Mouse (Mus musculus): ENCODE data around the gene Ifit2. TPM values are rescaled to one million over a fixed set of nuclear protein-coding genes. Genes with fewer than 3 reads are reported as not detected.
"Not testable (repeated sequence)": the region's sequence is repeated elsewhere in the genome, so short reads cannot be mapped to it uniquely, and the experiment has no call there.

Gene Ifit2
- polyA plus RNA-seq, 1 experiment from 2014 or later = 7.2 TPM

DNA sequence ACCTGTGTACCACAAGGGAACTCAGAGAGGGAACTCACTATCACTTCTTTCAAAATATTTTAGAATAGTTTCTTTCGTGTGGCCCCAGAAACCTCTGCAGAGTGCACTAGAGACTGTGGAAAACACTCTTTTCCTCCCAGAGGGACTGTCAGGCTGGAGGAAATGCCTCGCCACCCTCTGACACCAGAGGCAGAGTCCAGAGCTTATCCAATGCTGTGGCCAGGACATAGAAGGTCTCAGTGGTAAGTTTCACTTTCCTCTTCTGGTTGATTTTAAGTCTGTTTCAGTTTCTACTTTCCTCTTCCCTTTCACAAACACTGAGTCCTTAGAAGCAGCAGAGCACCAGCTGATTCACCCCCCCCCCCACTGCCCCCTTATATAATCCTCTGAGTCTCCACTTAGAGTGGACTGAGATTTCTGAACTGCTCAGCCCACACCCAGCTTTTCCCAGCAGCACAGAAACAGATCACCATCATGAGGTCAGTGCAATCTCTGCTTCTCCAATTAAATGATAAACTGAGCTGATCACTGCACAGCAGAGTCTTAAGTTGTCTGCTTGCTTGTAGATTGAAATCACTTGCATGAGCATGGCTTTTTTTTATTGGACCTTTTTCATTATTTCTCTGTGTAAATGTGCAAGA, 32.8 kb downstream of the Ifit2 start, which contains the start of gene Ifit3:
Ifit3 (plus strand) TSS at position 406 of the 641 bp plus-strand sequence.
- H3K4me1 ChIP-seq; H3K4me3 ChIP-seq; H3K27ac ChIP-seq; H3K27me3 ChIP-seq (replicated peaks); ATAC-seq (replicated peaks); H3K9me3 ChIP-seq; H3K9ac ChIP-seq; H3K4me2 ChIP-seq; H3K36me3 ChIP-seq (replicated peaks): not testable (repeated sequence)
- 71% methylated on average over 2 of the region's 2 CpGs for WGBS

DNA sequence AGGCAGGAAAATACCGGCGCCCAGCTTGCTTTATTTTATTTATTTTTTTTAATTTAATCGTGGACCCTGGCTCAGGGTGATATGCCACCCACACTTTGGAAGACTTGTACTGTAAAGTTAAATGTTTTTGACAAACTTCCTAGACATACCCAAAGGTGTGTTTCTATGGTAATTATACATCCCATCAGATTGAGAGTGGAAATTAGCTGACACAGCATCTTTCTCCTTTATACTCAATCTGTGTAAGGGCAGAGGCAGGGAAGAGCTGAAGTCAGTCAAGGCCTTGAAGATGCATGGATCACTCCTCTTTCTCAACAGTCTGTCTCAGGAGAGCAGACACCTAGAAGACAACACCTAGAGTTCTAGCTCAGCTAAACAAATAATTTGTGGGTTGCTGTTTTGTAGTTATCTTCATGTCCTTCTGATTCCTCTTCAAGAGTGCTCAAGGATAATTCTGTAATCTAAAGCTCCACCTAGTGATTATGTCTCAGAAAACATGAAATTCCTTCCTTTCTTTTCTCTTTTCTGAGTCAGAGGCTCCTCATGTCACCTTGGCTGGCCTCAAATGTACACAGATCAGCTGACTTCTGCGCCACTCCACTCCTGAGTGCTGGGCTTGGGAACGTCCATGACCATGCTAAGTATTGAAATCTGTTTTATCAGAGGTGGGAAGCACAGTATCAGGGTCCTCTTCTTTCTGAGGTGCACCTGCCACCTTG, 35.4 kb downstream of the Ifit2 start:
- H3K9me3 ChIP-seq; H3K36me3 ChIP-seq (replicated peaks); H3K4me1 ChIP-seq; ATAC-seq (replicated peaks); H3K4me3 ChIP-seq; H3K27ac ChIP-seq; H3K27me3 ChIP-seq (replicated peaks); H3K4me2 ChIP-seq; H3K9ac ChIP-seq: not testable (repeated sequence)
- 68% methylated on average over 5 of the region's 5 CpGs for WGBS

DNA sequence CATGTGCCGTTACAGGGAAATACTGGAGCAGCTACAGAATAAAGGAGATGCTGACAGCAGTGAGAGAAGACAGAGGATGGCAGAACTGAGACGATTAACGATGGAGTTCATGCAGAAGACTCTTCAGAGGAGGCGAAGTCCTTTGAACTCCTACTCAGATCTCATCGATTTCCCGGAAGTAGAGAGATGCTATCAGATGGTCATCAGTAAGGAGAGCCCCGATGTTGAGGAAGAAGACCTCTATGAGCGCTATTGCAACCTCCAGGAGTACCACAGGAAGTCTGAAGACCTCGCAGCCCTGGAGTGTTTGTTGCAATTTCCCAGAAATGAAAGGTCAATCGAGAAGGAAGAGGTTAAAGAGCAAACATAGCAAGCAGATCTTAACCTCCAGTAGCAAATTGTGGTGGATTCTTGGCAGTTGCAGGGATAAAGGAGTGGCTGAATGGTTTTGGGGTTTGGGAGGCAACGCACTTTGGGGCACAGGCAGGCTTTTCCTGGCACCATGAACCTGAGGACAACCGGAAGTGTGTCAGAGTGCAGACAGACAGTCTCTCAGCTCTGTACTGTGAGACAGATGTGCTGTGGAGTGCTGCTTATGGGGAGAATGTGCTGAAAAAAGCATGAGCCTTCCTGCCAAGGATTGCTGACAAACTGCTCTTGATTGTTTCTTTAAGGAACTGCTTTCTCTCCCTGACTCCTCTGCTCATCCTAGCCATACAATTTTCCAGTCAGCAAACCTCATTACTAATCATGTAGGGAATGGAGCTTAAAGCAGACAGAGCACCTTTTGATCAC, 37.6 kb downstream of the Ifit2 start:
- H3K36me3 ChIP-seq (replicated peaks); H3K27me3 ChIP-seq (replicated peaks); H3K4me2 ChIP-seq; H3K9me3 ChIP-seq; H3K4me3 ChIP-seq; H3K9ac ChIP-seq; H3K4me1 ChIP-seq: not testable (repeated sequence)
- H3K27ac ChIP-seq = peak overlapping the region; percentile 65
- peak; percentile 68 for ATAC-seq (replicated peaks)
- WGBS = 87% methylated on average over 7 of the region's 12 CpGs

DNA sequence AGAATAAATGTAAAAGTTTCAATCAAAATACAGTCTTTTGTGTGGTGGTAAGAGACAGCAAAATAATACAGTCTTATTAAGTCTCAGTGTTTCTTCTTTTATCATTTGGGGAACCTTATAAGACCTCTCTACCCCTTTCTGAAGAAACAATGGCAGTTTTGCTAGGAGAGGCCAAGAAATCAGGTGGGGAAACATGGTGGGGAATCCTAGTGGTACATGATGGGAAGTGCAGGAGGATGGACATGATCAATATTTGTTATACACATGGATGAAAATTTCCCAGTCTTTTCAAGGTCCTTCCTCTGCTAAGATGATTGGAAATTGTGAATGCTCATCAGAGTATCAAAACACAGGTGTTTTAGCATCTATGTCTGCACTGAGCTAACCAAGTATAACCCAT, 38.5 kb downstream of the Ifit2 start:
- H3K27me3 ChIP-seq (replicated peaks) = no peaks in the 10 kb centered on the region
- no peak for ATAC-seq (replicated peaks)
- 0 out of 2 replicates have a peak, but pooled peaks cover 4% of the 10 kb centered on the region for H3K4me1 ChIP-seq

DNA sequence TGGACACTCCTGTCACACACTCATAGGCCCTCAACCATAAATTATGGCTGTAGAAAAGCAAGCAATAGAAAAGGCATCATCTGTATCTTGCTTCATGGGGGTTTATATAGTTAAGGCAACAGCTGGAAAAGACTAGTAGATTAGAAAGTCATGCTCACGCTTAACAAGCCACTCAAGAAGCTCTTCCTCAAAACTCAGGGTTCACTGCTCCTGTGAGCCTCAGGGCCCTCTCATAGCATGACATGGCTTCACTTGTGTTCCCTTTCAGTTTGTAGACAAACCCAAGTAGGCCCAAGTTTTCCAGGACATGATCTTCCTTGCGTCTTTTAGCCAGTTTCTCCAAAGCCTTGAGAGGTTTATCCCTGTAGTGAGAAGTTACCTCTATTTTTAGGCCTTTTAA, 43.0 kb downstream of the Ifit2 start:
- no peak overlapping the region for H3K27ac ChIP-seq
- 0 out of 2 replicates have a peak, but pooled peaks cover under 1% of the 10 kb centered on the region for H3K4me1 ChIP-seq
- H3K9ac ChIP-seq = no peak overlapping the region
- no peak overlapping the region for H3K4me3 ChIP-seq
- H3K27me3 ChIP-seq (replicated peaks) = no peaks in the 10 kb centered on the region
- ATAC-seq (replicated peaks) = no peak
- H3K9me3 ChIP-seq = no peaks in the 10 kb centered on the region
- no peak overlapping the region for H3K4me2 ChIP-seq
- WGBS = 92% methylated on average over 2 of the region's 2 CpGs
- no peaks in the 10 kb centered on the region for H3K36me3 ChIP-seq (replicated peaks)

More for the DNA sequence above, 38.5 kb downstream of the Ifit2 start:
- H3K27ac ChIP-seq = no peak overlapping the region
- H3K4me2 ChIP-seq = no peak overlapping the region
- H3K9me3 ChIP-seq = no peaks in the 10 kb centered on the region
- H3K4me3 ChIP-seq = no peak overlapping the region
- no peaks in the 10 kb centered on the region for H3K36me3 ChIP-seq (replicated peaks)
- no peak overlapping the region for H3K9ac ChIP-seq

DNA sequence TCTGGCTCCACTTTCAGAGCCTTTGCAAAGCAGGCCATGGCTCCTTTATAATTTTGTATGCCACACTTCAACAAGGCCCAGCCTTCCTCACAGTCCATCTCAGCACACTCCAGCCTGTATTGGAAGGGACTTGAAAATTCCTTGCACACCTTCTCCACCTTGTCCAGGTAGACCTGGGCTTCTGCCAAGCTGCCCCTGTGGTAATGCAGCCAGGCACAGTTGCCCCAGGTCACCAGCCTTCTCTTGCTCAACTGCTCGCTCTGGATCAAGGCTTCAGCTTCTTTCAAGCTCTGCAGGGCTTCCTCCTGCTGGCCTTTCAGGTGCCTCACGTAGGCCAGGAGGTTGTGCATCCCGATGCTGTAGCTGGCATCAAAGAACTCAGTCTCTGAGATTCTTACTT, 44.0 kb downstream of the Ifit2 start:
- WGBS = 73% methylated on average over 3 of the region's 3 CpGs
- not testable (repeated sequence) for H3K27ac ChIP-seq; H3K4me3 ChIP-seq; ATAC-seq (replicated peaks); H3K4me1 ChIP-seq; H3K9ac ChIP-seq; H3K27me3 ChIP-seq (replicated peaks); H3K9me3 ChIP-seq; H3K36me3 ChIP-seq (replicated peaks); H3K4me2 ChIP-seq

DNA sequence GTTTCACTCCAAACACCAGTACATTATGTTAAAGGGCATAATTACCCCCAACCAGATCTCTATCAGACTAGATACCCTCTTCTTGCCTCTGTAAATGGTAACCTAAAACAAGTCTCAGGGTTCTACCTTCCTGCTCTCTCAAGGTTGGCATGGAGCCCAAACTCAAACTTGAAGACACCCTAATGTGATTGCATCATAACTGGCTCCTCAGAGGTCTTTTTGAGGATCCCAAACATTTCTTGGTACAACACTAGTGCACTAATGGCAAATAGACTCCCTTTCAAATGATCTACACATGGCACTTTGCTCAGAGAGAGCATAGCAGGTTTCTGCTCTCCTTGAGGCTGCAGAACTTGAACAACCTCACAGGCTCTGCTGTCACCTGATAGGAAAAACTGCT, 46.3 kb downstream of the Ifit2 start:
- Histone ChIP-seq H3K4me2 (no peak overlapping the region), H3K4me3 (no peak overlapping the region), H3K27ac (no peak overlapping the region), H3K9me3 (no peaks in the 10 kb centered on the region), H3K27me3 (replicated peaks) (no peaks in the 10 kb centered on the region), H3K36me3 (replicated peaks) (no peaks in the 10 kb centered on the region), H3K9ac (no peak overlapping the region), H3K4me1 (no peaks in the 10 kb centered on the region)
- ATAC-seq (replicated peaks) = no peak

DNA sequence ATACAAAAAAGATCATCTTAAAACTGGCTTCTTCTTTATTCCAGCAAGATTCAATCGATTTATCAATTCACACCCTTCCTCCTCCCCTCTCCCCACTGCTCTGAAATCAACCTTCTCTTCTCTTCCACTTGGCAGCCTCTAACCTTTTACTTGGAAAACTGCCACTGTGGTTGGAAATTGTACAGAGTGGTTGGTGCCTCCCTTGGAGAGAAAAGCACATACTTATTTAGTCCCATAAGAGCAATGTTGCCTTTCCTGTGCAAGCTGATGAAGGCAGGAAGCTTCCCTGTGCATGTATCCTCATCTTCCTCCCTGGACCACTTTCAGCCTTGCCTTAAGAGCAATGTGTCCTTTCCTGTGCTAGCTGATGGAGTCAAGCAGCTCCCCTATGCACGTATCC, 47.8 kb downstream of the Ifit2 start:
- no peak overlapping the region for H3K4me3 ChIP-seq
- no peaks in the 10 kb centered on the region for H3K9me3 ChIP-seq
- 75% methylated on average over 2 of the region's 2 CpGs for WGBS
- no peak overlapping the region for H3K4me2 ChIP-seq
- no peaks in the 10 kb centered on the region for H3K4me1 ChIP-seq
- no peaks in the 10 kb centered on the region for H3K36me3 ChIP-seq (replicated peaks)
- no peaks in the 10 kb centered on the region for H3K27me3 ChIP-seq (replicated peaks)
- no peak overlapping the region for H3K27ac ChIP-seq
- no peak for ATAC-seq (replicated peaks)
- H3K9ac ChIP-seq = no peak overlapping the region

DNA sequence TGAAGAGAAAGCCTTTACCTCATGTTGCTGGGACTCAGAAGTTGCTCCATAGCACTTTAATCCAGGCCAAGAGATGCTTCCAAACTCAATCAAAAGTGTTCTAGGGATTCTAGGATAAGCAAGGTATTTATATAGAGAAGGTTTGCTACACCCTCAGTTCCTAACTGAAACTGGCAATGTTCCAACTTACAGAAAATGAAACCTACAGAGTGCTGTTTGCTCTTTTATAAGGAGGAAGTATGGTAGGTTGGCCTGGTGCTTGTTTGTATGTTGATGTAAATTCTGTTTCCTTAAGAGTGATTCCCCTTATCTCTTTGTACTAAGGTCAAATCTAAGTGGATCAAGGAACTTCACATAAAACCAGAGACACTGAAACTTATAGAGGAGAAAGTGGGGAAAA, 48.8 kb downstream of the Ifit2 start:
- not testable (repeated sequence) for H3K36me3 ChIP-seq (replicated peaks); H3K9me3 ChIP-seq; H3K9ac ChIP-seq; H3K4me2 ChIP-seq; H3K4me1 ChIP-seq; ATAC-seq (replicated peaks); H3K27ac ChIP-seq; H3K27me3 ChIP-seq (replicated peaks); H3K4me3 ChIP-seq

DNA sequence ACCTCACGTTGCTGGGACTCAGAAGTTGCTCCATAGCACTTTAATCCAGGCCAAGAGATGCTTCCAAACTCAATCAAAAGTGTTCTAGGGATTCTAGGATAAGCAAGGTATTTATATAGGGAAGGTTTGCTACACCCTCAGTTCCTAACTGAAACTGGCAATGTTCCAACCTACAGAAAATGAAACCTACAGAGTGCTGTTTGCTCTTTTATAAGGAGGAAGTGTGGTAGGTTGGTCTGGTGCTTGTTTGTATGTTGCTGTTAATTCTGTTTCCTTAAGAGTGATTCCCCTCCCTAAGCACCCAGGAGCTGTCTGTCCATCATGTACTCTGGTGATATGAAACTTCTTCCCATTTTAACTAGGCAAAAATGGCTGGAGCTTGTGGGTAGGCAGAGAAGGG, 51.4 kb downstream of the Ifit2 start, which contains the start of gene Ifit1bl1:
Ifit1bl1 (minus strand) TSS at position 69 of the 400 bp plus-strand sequence.
- not testable (repeated sequence) for H3K36me3 ChIP-seq (replicated peaks); ATAC-seq (replicated peaks); H3K9me3 ChIP-seq; H3K27me3 ChIP-seq (replicated peaks); H3K4me2 ChIP-seq; H3K9ac ChIP-seq; H3K4me3 ChIP-seq; H3K27ac ChIP-seq; H3K4me1 ChIP-seq
- WGBS = 43% methylated on average over 1 of the region's 1 CpGs

DNA sequence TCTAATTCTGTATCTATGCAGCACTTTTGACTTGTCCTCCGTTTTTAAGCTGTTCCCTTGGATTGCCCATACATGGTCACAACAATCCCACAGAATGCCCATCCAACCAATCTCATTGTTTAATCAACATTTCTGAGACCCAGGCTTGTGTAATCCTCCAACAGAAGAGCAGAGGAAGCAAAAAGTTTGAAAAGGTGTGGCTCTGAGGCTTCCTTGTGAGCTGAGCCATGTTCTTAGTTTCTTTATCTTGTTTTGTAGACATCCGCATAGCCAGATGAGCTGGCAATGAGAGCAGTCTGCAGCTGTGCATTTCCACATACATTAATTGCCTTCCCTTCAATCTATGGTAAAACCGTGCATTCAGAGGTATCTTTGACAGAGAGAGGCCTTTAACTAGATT, 55.0 kb downstream of the Ifit2 start:
- Histone ChIP-seq H3K27ac (no peak overlapping the region), H3K4me1 (no peaks in the 10 kb centered on the region), H3K36me3 (replicated peaks) (no peaks in the 10 kb centered on the region), H3K9ac (no peak overlapping the region), H3K4me3 (no peak overlapping the region), H3K27me3 (replicated peaks) (no peaks in the 10 kb centered on the region), H3K4me2 (no peak overlapping the region), H3K9me3 (no peaks in the 10 kb centered on the region)
- no peak for ATAC-seq (replicated peaks)
- 89% methylated on average over 3 of the region's 3 CpGs for WGBS

DNA sequence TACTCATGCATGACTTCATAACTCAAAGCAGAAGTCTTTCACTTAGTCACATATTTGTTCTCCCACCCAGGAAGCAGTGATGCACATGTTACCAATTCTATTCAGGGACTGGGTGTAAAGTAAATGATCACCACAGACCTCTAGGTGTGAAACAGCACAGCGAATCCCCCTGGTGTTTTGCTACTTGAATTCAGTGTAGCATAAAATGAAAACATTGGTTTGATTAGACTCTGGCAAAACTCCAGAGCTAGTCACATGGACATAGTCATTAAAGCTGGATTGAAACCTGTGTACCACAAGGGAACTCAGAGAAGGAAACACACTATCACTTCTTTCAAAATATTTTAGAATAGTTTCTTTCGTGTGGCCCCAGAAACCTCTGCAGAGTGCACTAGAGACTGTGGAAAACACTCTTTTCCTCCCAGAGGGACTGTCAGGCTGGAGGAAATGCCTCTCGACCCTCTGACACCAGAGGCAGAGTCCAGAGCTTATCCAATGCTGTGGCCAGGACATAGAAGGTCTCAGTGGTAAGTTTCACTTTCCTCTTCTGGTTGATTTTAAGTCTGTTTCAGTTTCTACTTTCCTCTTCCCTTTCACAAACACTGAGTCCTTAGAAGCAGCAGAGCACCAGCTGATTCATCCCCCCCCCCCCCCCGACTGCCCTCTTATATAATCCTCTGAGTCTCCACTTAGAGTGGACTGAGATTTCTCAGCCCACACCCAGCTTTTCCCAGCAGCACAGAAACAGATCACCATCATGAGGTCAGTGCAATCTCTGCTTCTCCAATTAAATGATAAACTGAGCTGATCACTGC, 57.0 kb downstream of the Ifit2 start, which contains the start of gene Ifit3b:
Ifit3b (plus strand) TSS at position 734 of the 815 bp plus-strand sequence.
- not testable (repeated sequence) for H3K4me1 ChIP-seq; H3K9ac ChIP-seq; H3K9me3 ChIP-seq; H3K4me2 ChIP-seq; H3K27ac ChIP-seq; H3K4me3 ChIP-seq; H3K36me3 ChIP-seq (replicated peaks); H3K27me3 ChIP-seq (replicated peaks)
- 60% methylated on average over 4 of the region's 4 CpGs for WGBS
- ATAC-seq (replicated peaks) = 0 out of 2 replicates have a peak, but pooled peaks have one; percentile 38

Data from midbrain, embryonic 15.5 days (tissue).